Mouse (Mus musculus): ENCODE measurements around the gene Galntl6.
"Not testable (repeated sequence)": the region's sequence is repeated elsewhere in the genome, so short reads cannot be mapped to it uniquely, and the experiment has no call there.

The Galntl6 gene

GRCm38 (mm10) chr8:57766471-57767065, 1145.9 kb downstream of the Galntl6 start:
- no peak for DNase-seq (ENCODE audit: low read depth, low spot score)

- no peak for DNase-seq (ENCODE audit: low read depth, low spot score)
Observed at GRCm38 (mm10) chr8:57765726-57766351, 1146.6 kb downstream of the Galntl6 start.

GRCm38 (mm10) chr8:57765192-57765591, 1147.2 kb downstream of the Galntl6 start:
- no peak for DNase-seq (ENCODE audit: low read depth, low spot score)

GRCm38 (mm10) chr8:57762622-57763021, 1149.8 kb downstream of the Galntl6 start:
- not testable (repeated sequence) for DNase-seq (ENCODE audit: low read depth, low spot score)

- no peak for DNase-seq (ENCODE audit: low read depth, low spot score)
Observed at GRCm38 (mm10) chr8:57760921-57761320, 1151.5 kb downstream of the Galntl6 start.

- no peak for DNase-seq (ENCODE audit: low read depth, low spot score)
Observed at GRCm38 (mm10) chr8:57758857-57759256, 1153.6 kb downstream of the Galntl6 start.

GRCm38 (mm10) chr8:57757476-57757875, 1155.0 kb downstream of the Galntl6 start:
- no peak for DNase-seq (ENCODE audit: low read depth, low spot score)

GRCm38 (mm10) chr8:57754066-57754465, 1158.4 kb downstream of the Galntl6 start:
- no peak for DNase-seq (ENCODE audit: low read depth, low spot score)

GRCm38 (mm10) chr8:57743636-57744035, 1168.8 kb downstream of the Galntl6 start:
- DNase-seq (ENCODE audit: low read depth, low spot score) = no peak

- no peak for DNase-seq (ENCODE audit: low read depth, low spot score)
Observed at GRCm38 (mm10) chr8:57741983-57742382, 1170.5 kb downstream of the Galntl6 start.

GRCm38 (mm10) chr8:57741309-57741708, 1171.1 kb downstream of the Galntl6 start:
- no peak for DNase-seq (ENCODE audit: low read depth, low spot score)

GRCm38 (mm10) chr8:57737281-57737680, 1175.2 kb downstream of the Galntl6 start:
- DNase-seq (ENCODE audit: low read depth, low spot score) = no peak

GRCm38 (mm10) chr8:57732795-57733194, 1179.6 kb downstream of the Galntl6 start:
- no peak for DNase-seq (ENCODE audit: low read depth, low spot score)

- no peak for DNase-seq (ENCODE audit: low read depth, low spot score)
Observed at GRCm38 (mm10) chr8:57731666-57732065, 1180.8 kb downstream of the Galntl6 start.

- no peak for DNase-seq (ENCODE audit: low read depth, low spot score)
Observed at GRCm38 (mm10) chr8:57728276-57728675, 1184.2 kb downstream of the Galntl6 start.

- DNase-seq (ENCODE audit: low read depth, low spot score) = no peak
Observed at GRCm38 (mm10) chr8:57724843-57725627, 1187.4 kb downstream of the Galntl6 start.

Measured in retina, postnatal 7 days (tissue).